Mouse (Mus musculus) left cerebral cortex, adult 2 months (tissue): ENCODE results near the gene Rnf223. TPM values are rescaled to one million over a fixed set of nuclear protein-coding genes. Genes with fewer than 3 reads are reported as not detected.
A peak's percentile ranks its signal among the peaks of the same experiment; 100 is the strongest.
"Not testable (repeated sequence)": the region's sequence is repeated elsewhere in the genome, so short reads cannot be mapped to it uniquely, and the experiment has no call there.

Experiments
- DNase-seq, 2 experiments: peaks; one replicate each; pipeline ENCODE4 v3.0.0; 2021 to 2022; ENCODE audit warnings: low spot score in 2 of 2, mixed read lengths in 1 of 2; ENCODE audit errors: extremely low spot score in 1 of 2
- H3K27ac ChIP-seq: fragments of 200-600 bp; 2 replicates; pipeline ENCODE4 v1.8.1; 2022
- H3K4me3 ChIP-seq: fragments of 200-600 bp; 2 replicates; pipeline ENCODE4 v1.8.1; 2022
- CTCF ChIP-seq: fragments of 200-600 bp; IDR thresholded peaks from 2 replicates; pipeline ENCODE4 v1.8.1; 2022; ENCODE audit warnings: antibody characterized with exemption, mild to moderate bottlenecking, moderate library complexity
- intact Hi-C: fragments of 180-260 bp; cut with DNase I; formaldehyde crosslinking; loops from one replicate; pipeline ENCODE4 v1.15.1; 2025
- total RNA-seq, 2 experiments: library from RNA; stranded (reverse); gene quantifications; 2 replicates each; pipeline ENCODE4 v1.2.3; 2021

Rnf223 gene
- total RNA-seq, 2 experiments from 2014 or later, result 0.95 to 1.3 TPM

DNA sequence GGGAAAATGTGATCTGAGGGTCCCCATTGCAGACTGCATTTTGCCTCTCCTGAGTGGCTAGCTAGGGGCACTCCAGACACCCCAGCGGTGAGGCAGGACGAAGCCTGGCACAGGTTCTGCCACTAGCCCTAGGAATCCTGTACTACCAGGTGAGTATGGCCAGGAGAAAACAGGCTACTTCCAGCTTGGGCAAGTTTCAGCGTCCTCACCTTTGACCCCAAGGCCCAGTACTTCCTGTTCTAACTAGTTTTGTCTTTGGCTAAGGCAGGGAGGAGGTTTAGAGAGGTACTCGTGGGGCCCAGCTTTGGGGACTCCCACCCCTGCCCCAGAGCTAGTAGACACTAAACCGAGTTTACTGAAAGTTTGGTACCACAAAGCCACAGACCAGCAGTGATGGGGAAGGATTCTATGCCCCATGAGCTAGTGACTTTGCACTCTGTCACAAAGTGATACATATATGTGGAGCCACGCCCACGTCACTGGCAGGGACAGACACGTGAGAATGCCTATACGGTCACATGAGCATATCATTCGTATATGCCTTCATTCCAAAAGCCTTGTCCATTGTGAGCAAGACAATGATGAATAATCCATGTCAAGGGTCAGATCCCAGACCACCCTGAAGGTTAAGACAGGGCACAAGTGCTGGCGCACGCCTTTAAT is 3.8 kb downstream of the Rnf223 start:
- Histone ChIP-seq H3K27ac (no peak overlapping the region), H3K4me3 (no peak overlapping the region)
- TF ChIP-seq CTCF, result no peak
- intact Hi-C loops, result no loop called here
- DNase-seq, result no peak

DNA sequence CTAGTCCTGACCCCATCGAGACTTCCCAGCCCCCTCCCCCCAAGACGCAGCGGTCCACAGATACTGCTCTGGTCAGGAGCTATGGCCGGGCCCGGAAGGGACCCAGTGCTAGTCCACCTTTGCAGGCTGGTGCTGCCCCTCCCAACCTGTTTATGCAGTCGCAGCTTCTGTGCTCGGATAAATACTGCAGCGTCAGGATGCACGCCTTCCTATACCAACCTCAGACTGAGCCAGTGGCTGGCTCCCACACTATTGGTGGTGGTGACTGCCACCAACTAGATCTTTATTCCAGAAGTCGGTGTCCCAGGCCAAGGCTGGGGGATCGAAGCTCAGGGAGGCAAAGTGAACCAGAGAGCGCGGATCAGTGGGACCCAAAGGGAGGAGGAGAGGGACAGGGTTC is 4.8 kb downstream of the Rnf223 start:
- no peak overlapping the region for H3K27ac ChIP-seq
- intact Hi-C loops, result no loop called here
- H3K4me3 ChIP-seq, result no peak overlapping the region
- TF ChIP-seq CTCF, result no peak
- no peak for DNase-seq

DNA sequence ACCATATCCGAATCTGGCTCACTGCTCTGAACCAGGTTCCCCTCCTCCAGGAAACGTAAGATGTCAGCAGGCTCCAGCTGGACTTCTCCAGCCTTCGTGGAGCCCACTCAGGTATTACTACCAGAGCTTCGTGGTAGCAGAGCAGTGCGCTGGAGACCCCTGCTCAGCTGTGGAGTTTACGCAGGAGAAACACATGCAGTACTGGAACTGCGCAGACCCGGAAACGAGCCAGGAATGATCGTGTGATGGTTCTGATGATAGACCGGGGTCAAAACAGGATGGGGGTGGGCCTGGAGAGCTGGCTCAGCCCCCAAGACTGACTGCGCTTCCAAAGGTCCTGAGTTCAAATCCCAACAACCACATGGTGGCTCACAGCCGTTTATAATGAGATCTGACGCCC is 5.5 kb downstream of the Rnf223 start:
- Histone ChIP-seq H3K4me3 (no peak overlapping the region), H3K27ac (no peak overlapping the region)
- no peak for DNase-seq
- TF ChIP-seq CTCF, result no peak
- intact Hi-C loops, result no loop called here

DNA sequence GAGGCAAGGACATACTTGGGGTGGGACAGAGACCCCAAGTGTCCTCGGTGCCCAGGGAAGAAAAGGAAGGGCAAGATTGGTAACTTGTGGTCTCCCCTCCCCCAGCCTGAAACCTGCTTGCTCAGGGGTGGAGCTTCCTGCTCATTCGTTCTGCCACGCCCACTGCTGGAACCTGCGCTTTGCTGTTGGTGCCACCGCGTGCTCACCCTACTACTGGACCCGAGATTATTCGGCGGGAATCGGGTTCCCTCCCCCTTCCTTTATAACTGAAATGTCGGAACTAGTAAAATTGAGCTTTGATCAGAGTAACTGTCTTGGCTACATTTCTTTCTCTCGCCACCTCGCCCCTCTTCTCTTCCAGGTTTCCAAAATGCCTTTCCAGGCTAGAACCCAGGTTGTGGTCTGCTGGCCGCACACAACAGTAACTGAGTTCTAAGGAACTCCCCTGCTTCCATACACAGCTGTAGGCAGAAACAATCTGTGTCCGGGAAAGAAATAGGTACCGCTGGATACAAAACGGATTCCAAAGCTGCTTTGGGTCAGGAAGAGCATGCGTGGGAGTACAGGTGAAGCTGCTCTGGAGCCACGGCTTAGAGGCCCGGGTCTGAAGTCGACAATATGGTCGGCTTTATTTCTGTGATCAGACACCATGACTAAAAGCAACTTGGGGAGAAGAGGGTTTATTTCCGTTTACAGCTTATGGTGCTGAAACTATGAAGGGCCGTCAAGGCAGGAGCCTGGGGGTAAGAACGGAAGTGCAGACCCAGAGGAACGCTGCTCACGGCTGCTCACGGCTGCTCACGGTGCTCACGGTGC is 6.2 kb downstream of the Rnf223 start:
- DNase-seq, result no peak
- intact Hi-C loops, result no loop called here
- Histone ChIP-seq H3K4me3 (no peak overlapping the region), H3K27ac (no peak overlapping the region)
- no peak for TF ChIP-seq CTCF

DNA sequence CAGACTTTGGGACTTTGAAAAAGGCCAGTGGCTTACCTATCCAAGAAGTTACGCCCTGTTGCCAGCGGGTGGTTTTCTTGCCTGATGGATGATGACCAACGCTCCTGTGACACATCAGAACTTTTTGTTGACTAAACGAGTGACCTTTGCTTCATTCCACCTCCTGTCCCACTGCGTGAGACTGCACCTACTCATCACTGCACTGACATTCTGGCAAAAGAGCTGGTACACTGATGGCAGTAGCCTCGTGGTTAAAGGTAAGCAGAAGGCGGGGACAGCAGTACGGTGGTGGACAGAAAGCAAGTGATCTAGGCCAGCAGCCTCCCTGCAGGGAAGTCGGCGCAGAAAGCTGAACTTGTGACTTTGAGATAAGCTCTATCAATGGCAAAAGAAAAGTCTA is 20.6 kb downstream of the Rnf223 start:
- H3K4me3 ChIP-seq, intact Hi-C loops, H3K27ac ChIP-seq: not testable (repeated sequence)
- DNase-seq, result peak in 1 of 2 experiments; percentile 1

DNA sequence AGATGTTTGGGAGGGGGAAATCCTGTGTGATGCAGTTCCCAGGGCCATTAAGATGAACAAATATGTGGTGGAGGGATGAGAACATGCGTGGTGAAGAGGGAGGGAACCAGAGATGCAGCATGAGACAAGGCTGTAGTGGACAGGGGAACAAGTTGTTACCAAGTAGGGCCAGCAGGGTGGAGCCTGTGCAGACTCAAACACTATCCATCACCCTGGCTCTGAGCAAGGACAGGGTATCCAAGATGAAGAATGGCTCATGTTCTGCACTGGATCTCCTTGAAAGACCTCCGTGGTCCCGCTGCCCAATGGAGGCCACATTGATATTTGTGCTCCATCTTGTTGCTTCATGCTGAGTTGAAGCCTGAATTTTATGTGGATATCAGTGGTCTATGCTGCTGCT is 24.5 kb downstream of the Rnf223 start:
- intact Hi-C loops, result no loop called here
- TF ChIP-seq CTCF, result no peak
- peak in 1 of 2 experiments; percentile 3 for DNase-seq
- Histone ChIP-seq H3K4me3 (no peak overlapping the region), H3K27ac (no peak overlapping the region)

DNA sequence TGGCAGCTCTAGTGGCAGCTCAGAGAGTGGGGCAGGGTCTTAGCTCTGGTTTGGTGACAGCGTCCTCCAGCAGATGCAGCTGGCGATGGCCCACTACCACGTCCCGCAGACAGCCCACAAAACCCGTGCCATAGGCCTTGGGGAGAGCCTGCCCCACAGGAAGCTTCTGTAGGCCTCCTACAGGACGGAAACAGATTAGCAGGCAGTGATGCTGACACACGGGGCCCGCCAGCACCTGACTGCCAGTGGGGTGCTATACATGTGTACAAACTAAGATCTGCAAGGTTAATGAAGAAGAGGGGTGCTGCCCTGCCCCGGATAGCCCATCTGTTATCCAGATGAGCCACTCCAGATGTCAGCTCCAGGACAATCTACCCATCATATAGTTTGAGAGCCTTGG is 36.2 kb downstream of the Rnf223 start:
- TF ChIP-seq CTCF, result peak; percentile 10; the same call in 1 of the 2 replicates
- Histone ChIP-seq H3K4me3 (no peak overlapping the region), H3K27ac (no peak overlapping the region)
- peak in 1 of 2 experiments; percentile 7 for DNase-seq
- intact Hi-C loops, result no loop called here

DNA sequence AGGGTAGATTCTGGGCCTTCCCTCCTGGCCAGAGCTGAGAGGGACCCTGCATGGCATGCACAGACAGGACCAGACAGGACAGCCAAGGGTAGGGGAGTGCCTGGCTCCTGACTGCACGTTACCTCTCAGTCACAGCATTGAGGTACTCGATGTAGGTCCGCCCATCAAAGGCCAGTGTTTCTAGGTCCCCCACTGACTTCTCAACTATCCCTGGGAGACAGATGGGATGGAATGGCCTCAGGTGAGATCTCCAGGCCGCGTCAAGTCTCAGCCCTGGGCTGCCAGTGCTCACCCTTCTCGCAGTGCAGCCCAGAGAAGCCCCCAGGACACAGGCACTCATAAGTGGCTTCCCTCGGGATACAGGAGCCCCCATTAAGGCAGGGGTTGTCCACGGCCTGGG is 38.3 kb downstream of the Rnf223 start:
- Histone ChIP-seq H3K27ac (no peak overlapping the region), H3K4me3 (no peak overlapping the region)
- DNase-seq, result no peak
- no peak for TF ChIP-seq CTCF
- intact Hi-C loops, result no loop called here

DNA sequence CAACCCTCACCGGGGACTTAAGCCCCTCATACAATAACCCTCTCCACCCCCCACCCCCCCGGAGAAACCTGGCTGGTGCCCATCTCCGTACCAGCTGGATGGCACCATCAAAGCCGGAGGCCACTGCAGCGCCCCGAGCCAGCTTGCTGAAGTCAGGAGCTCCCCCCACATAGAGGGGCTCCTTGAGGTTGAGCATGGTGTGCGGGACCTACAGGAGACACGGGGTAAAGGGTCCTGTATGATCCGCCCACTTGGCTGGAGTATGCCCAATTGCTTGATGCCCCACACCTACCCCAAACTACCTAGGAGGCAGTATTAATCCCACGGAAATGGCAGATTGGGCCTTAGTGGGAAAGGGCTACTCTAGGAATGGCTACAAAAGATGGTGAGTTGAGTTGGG is 38.8 kb downstream of the Rnf223 start:
- DNase-seq, result no peak
- intact Hi-C loops, result no loop called here
- Histone ChIP-seq H3K4me3 (no peak overlapping the region), H3K27ac (no peak overlapping the region)
- no peak for TF ChIP-seq CTCF

DNA sequence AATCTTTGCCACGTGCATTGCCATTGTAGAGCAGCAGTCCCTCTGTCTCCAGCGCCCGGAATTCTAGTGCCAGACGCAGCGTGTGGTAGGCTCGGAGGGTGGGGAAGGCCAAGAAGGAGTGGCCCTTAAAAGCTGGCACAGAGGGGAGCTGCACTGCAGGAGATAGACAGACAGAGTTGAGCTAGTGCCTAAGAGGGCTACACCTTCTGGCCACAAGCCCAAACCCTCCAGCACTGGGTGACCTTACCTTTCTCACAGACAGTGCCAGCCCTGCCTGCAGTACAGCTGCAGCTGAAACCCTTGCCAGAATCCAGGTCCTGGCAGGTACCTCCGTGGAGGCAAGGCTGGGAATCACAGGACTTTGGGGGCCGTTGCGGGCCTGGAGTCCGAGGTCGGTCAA is 41.5 kb downstream of the Rnf223 start:
- intact Hi-C loops, result no loop called here
- no peak overlapping the region for H3K4me3 ChIP-seq
- TF ChIP-seq CTCF, result no peak
- H3K27ac ChIP-seq, result no peak overlapping the region
- DNase-seq, result no peak

DNA sequence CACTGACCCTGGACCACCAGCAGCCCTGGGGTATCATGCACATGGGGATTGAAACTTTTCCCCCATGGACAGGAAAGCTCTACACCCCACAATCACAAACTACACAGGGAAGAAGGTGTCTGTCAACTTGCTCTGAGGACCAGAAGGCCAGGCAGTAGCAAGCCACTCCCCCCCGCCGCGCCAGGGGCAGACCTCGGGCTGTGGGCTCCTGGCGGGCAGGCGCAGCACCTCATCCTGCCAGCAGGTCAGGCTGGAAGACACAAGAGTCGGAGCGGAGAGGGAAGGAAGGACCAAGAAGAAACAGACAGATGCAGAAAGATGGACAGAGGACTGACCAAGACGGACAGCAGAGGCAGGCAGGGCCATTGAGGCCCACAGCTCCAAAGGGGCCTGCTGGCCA is 47.3 kb downstream of the Rnf223 start:
- Histone ChIP-seq H3K4me3 (no peak overlapping the region), H3K27ac (no peak overlapping the region)
- intact Hi-C loops, result no loop called here
- TF ChIP-seq CTCF, result no peak
- DNase-seq, result no peak

Other genes starting within 250 kb of the Rnf223 start
- gene Pusl1, start 238.7 kb upstream of the Rnf223 start, total RNA-seq, result 10 to 100 TPM; 55.0 to 61.2 TPM
- 100 to 1,000 TPM; 139 to 152 TPM for gene Acap3, start 238.7 kb upstream of the Rnf223 start, total RNA-seq
- 10 to 100 TPM; 70.3 to 80.5 TPM for gene Ube2j2, start 186.7 kb upstream of the Rnf223 start, total RNA-seq
- 10 to 100 TPM; 18.9 to 19.7 TPM for gene C1qtnf12, start 168.2 kb upstream of the Rnf223 start, total RNA-seq
- 10 to 100 TPM in 1 of 2 experiments, 1 to 10 TPM in 1; 9.1 to 10.8 TPM for gene B3galt6, start 137.9 kb upstream of the Rnf223 start, total RNA-seq
- gene Sdf4, start 137.6 kb upstream of the Rnf223 start, total RNA-seq, result 100 to 1,000 TPM; 187 to 193 TPM
- gene Tnfrsf4, start 116.7 kb upstream of the Rnf223 start, total RNA-seq, result 1 to 10 TPM; 1.7 to 2.4 TPM
- not detected for gene Tnfrsf18, start 104.3 kb upstream of the Rnf223 start, total RNA-seq
- gene Ttll10, start 71.1 kb upstream of the Rnf223 start, total RNA-seq, result under 1 TPM in 1 of 2 experiments, not detected in 1; 0.79 TPM
- 10 to 100 TPM; 30.7 to 34.7 TPM for gene 9430015G10Rik, start 20.5 kb upstream of the Rnf223 start, total RNA-seq
- 100 to 1,000 TPM; 142 to 147 TPM for gene Agrn, start 67.0 kb downstream of the Rnf223 start, total RNA-seq
- gene Isg15, start 70.3 kb downstream of the Rnf223 start, total RNA-seq, result 1 to 10 TPM; 1.1 to 1.5 TPM
- gene AW011738, start 72.8 kb downstream of the Rnf223 start, total RNA-seq, result 1 to 10 TPM; 6.4 to 6.6 TPM
- under 1 TPM; 0.25 to 0.30 TPM for gene Perm1, start 85.4 kb downstream of the Rnf223 start, total RNA-seq
- gene Plekhn1, start 104.3 kb downstream of the Rnf223 start, total RNA-seq, result 10 to 100 TPM; 39.6 to 39.8 TPM
- gene Noc2l, start 105.5 kb downstream of the Rnf223 start, total RNA-seq, result 10 to 100 TPM; 73.5 to 76.6 TPM
- 1 to 10 TPM; 5.3 to 6.3 TPM for gene Samd11, start 125.1 kb downstream of the Rnf223 start, total RNA-seq
- not detected for gene Vmn2r-ps159, start 200.6 kb downstream of the Rnf223 start, total RNA-seq